ENCODE assay signal across 8 mouse cellular contexts in genomic region chr3:90231507-90232333, GRCm38 (mm10). TPM values are rescaled to one million over a fixed set of nuclear protein-coding genes. Genes with fewer than 3 reads are reported as not detected.
A peak's percentile ranks its signal among the peaks of the same experiment; 100 is the strongest.
DNase-seq lines count a peak whose midpoint lies in the region; ATAC-seq and TF ChIP-seq lines count a peak whose summit lies in the region.

Gene Jtb (plus strand): TSS chr3:90231597.

- no peak for TF ChIP-seq CTCF in testis, adult 2 months (IDR thresholded peaks at IDR 0.05; ENCODE audit: control insufficient read depth, insufficient read depth, insufficient replicate concordance, low read depth, low read length)

- H3K36me3 ChIP-seq in forebrain, embryonic 11.5 days (ENCODE audit: control insufficient read depth, insufficient read depth, low read length) = peaks cover 8% of the 10 kb centered on the region; the same call in 1 of the 2 replicates
- H3K36me3 ChIP-seq in heart, embryonic 16.5 days (ENCODE audit: control insufficient read depth, insufficient read depth) = peaks cover 22% of the 10 kb centered on the region
- H3K36me3 ChIP-seq in liver, embryonic 16.5 days (ENCODE audit: control insufficient read depth, insufficient read depth) = peaks cover 6% of the 10 kb centered on the region
- peaks cover 30% of the 10 kb centered on the region for H3K36me3 ChIP-seq in neural tube, embryonic 13.5 days
- no peaks in the 10 kb centered on the region for H3K36me3 ChIP-seq in testis, adult 2 months (ENCODE audit: control insufficient read depth, insufficient read depth, low read length)

- H3K4me3 ChIP-seq in forebrain, embryonic 11.5 days (ENCODE audit: low read depth, low read length) = peak within 1 kb of the TSS; percentile 73
- peak within 1 kb of the TSS; percentile 70 for H3K4me3 ChIP-seq in heart, embryonic 16.5 days (ENCODE audit: low read length)
- H3K4me3 ChIP-seq in liver, embryonic 16.5 days (ENCODE audit: low read depth, low read length) = peak within 1 kb of the TSS; percentile 86
- peak within 1 kb of the TSS; percentile 86 for H3K4me3 ChIP-seq in neural tube, embryonic 13.5 days
- H3K4me3 ChIP-seq in testis, adult 2 months (ENCODE audit: control insufficient read depth, low read depth, low read length) = peak within 1 kb of the TSS; percentile 93

- H3K4me1 ChIP-seq in forebrain, embryonic 11.5 days (replicated peaks; ENCODE audit: control insufficient read depth, insufficient read depth, low read length) = no peaks in the 10 kb centered on the region; the same call in 1 of the 2 replicates
- H3K4me1 ChIP-seq in heart, embryonic 16.5 days (ENCODE audit: control insufficient read depth, insufficient read depth, low read length) = peaks cover 4% of the 10 kb centered on the region; the same call in 1 of the 2 replicates
- peaks cover 8% of the 10 kb centered on the region for H3K4me1 ChIP-seq in liver, embryonic 16.5 days (ENCODE audit: control insufficient read depth, low read depth, low read length)
- peaks cover 17% of the 10 kb centered on the region for H3K4me1 ChIP-seq in neural tube, embryonic 13.5 days (replicated peaks)
- peaks cover 10% of the 10 kb centered on the region for H3K4me1 ChIP-seq in testis, adult 2 months (ENCODE audit: control insufficient read depth, insufficient read depth, low read length)

- H3K27me3 ChIP-seq in forebrain, embryonic 11.5 days (ENCODE audit: control insufficient read depth, insufficient read depth, low read length) = no peaks in the 10 kb centered on the region
- H3K27me3 ChIP-seq in heart, embryonic 16.5 days (ENCODE audit: control insufficient read depth, insufficient read depth, low read length) = no peaks in the 10 kb centered on the region
- H3K27me3 ChIP-seq in liver, embryonic 16.5 days (ENCODE audit: control insufficient read depth, insufficient read depth, low read depth, low read length) = no peaks in the 10 kb centered on the region
- H3K27me3 ChIP-seq in neural tube, embryonic 13.5 days = no peaks in the 10 kb centered on the region
- H3K27me3 ChIP-seq in testis, adult 2 months (ENCODE audit: control insufficient read depth, insufficient read depth, low read length) = no peaks in the 10 kb centered on the region

- ATAC-seq in forebrain, embryonic 11.5 days (replicated peaks; ENCODE audit: low FRiP score) = peak; percentile 97
- peak; percentile 96 for ATAC-seq in heart, embryonic 16.5 days (replicated peaks; ENCODE audit: extremely low read depth, insufficient read depth, low FRiP score)
- peak; percentile 95 for ATAC-seq in liver, embryonic 16.5 days (ENCODE audit: low read depth)
- ATAC-seq in neural tube, embryonic 13.5 days (ENCODE audit: low read depth) = peak; percentile 97

- H3K27ac ChIP-seq in forebrain, embryonic 11.5 days (ENCODE audit: low read depth, low read length) = peak within 1 kb of the TSS; percentile 66
- peak within 1 kb of the TSS; percentile 89 for H3K27ac ChIP-seq in heart, embryonic 16.5 days (ENCODE audit: low read length)
- H3K27ac ChIP-seq in liver, embryonic 16.5 days (ENCODE audit: low read length) = peak within 1 kb of the TSS; percentile 88
- peak within 1 kb of the TSS; percentile 90 for H3K27ac ChIP-seq in neural tube, embryonic 13.5 days (replicated peaks)
- H3K27ac ChIP-seq in testis, adult 2 months (ENCODE audit: control insufficient read depth, insufficient read depth, low read depth, low read length) = peak within 1 kb of the TSS; percentile 90

- peak; percentile 80 for TF ChIP-seq POLR2A in testis, adult 2 months (IDR thresholded peaks at IDR 0.05; ENCODE audit: control insufficient read depth, low read depth, low read length)

- peak within 1 kb of the TSS; percentile 86 for H3K9ac ChIP-seq in forebrain, embryonic 11.5 days (ENCODE audit: low read length)
- H3K9ac ChIP-seq in heart, embryonic 16.5 days (ENCODE audit: low read length) = peak within 1 kb of the TSS; percentile 85
- peak within 1 kb of the TSS; percentile 80 for H3K9ac ChIP-seq in liver, embryonic 16.5 days (ENCODE audit: low read depth, low read length)
- peak within 1 kb of the TSS; percentile 84 for H3K9ac ChIP-seq in neural tube, embryonic 13.5 days

- peak within 1 kb of the TSS; percentile 78 for H3K4me2 ChIP-seq in forebrain, embryonic 11.5 days (ENCODE audit: low read depth, low read length, severe bottlenecking)
- H3K4me2 ChIP-seq in heart, embryonic 16.5 days (ENCODE audit: low read depth, low read length) = peak within 1 kb of the TSS; percentile 81
- peak within 1 kb of the TSS; percentile 87 for H3K4me2 ChIP-seq in liver, embryonic 16.5 days (ENCODE audit: low read depth, low read length)
- peak within 1 kb of the TSS; percentile 82 for H3K4me2 ChIP-seq in neural tube, embryonic 13.5 days

- DNase-seq in CD8-positive naive resting alpha-beta T cell, adult 2 months (ENCODE audit: low read depth in 2 of 2, low spot score in 2 of 2) = peak; percentile 86 to 87
- peak; percentile 91 for DNase-seq in c-Kit-positive CD71-positive TER-119-negative erythroid progenitor cells, embryonic 14.5 days (ENCODE audit: low read depth)
- peak; percentile 95 for DNase-seq in forebrain, embryonic 11.5 days (ENCODE audit: low spot score)
- DNase-seq in kidney, postnatal 4 days = peak; percentile 93 to 96

- WGBS in forebrain, embryonic 11.5 days = under 1% methylated on average over 61 of the region's 61 CpGs
- under 1% methylated on average over 61 of the region's 61 CpGs for WGBS in heart, embryonic 16.5 days
- under 1% methylated on average over 61 of the region's 61 CpGs for WGBS in liver, embryonic 16.5 days (ENCODE audit: insufficient replicate concordance)
- under 1% methylated on average over 61 of the region's 61 CpGs for WGBS in neural tube, embryonic 13.5 days

- no peaks in the 10 kb centered on the region for H3K9me3 ChIP-seq in forebrain, embryonic 11.5 days (ENCODE audit: control insufficient read depth, low read length)
- no peaks in the 10 kb centered on the region for H3K9me3 ChIP-seq in heart, embryonic 16.5 days (replicated peaks; ENCODE audit: control insufficient read depth, low read length)
- H3K9me3 ChIP-seq in liver, embryonic 16.5 days (replicated peaks; ENCODE audit: control insufficient read depth, low read length) = no peaks in the 10 kb centered on the region
- H3K9me3 ChIP-seq in neural tube, embryonic 13.5 days = no peaks in the 10 kb centered on the region

RNA-seq across cellular contexts. Expression of gene Jtb, which starts in this region (rescaled TPM):
- 103 and 110 TPM in 2 replicates for polyA plus RNA-seq in forebrain, embryonic 11.5 days (2014; fragmentation: Nextera tagmentation; extraction: Ambion mirVana)
- polyA plus RNA-seq in heart, embryonic 16.5 days (2015; fragmentation: Nextera tagmentation; extraction: Ambion mirVana) = 84.2 and 89.6 TPM in 2 replicates
- 35.7 and 37.7 TPM in 2 replicates for polyA plus RNA-seq in liver, embryonic 16.5 days (2015; fragmentation: Nextera tagmentation; extraction: Ambion mirVana)
- polyA plus RNA-seq in neural tube, embryonic 13.5 days (2015; fragmentation: Nextera tagmentation; extraction: Ambion mirVana) = 85.9 and 90.3 TPM in 2 replicates
- polyA plus RNA-seq in testis, adult 2 months (2012; rRNA removed) = 12.2 and 15.4 TPM in 2 replicates

Comparison
In these comparisons a context has a peak if more than half of its experiments do, and no peak if none do; other contexts are left out.
1. Peak in every context shown above with its lines: DNase-seq, ATAC-seq, H3K4me3 ChIP-seq and H3K27ac ChIP-seq.